Mouse (Mus musculus) layer of hippocampus, postnatal 36 days (tissue): ENCODE measurements at regions not wholly inside any gene's neighbourhood (a gene's known extent, or its start where the extent isn't known, plus 50 kb on each side); places are given as distances from the start of the nearest gene placed in this dataset.
"Not testable (repeated sequence)": the region's sequence is repeated elsewhere in the genome, so short reads cannot be mapped to it uniquely, and the experiment has no call there.

Experiments
- DNase-seq, 2 experiments: peaks; one replicate each; pipeline ENCODE4 v3.0.0; 2022

DNA sequence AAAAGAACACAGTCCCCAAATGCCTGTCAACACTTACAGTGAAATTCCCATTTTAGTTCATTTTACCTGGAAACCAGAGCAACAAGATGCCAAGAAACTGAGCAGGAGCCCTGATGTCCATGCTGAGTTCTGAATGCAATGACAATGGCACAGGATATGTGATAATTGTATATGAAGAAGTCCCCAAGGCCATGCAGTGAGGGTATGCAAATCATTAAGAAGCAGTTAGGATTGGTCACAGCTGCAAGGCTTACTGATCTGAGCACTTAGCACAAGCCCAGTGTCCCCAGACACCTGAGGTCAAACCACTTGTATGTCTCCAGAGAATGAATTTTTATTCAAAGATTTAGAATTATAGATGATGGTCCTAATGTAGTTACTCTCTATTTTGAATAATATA lies 419.0 kb upstream of the Tacstd2 start:
- not testable (repeated sequence) for DNase-seq

- DNase-seq: not testable (repeated sequence)
Observed at GRCm38 (mm10) chr6:67931499-67931898, 395.9 kb upstream of the Tacstd2 start.

GRCm38 (mm10) chr6:67922537-67922936 lies 386.9 kb upstream of the Tacstd2 start:
- DNase-seq: no peak

- no peak for DNase-seq
Observed at GRCm38 (mm10) chr6:67913903-67914302, 378.3 kb upstream of the Tacstd2 start.

GRCm38 (mm10) chr6:67913309-67913708 lies 377.7 kb upstream of the Tacstd2 start:
- DNase-seq: no peak

GRCm38 (mm10) chr6:67896495-67896894 lies 360.9 kb upstream of the Tacstd2 start:
- no peak for DNase-seq

GRCm38 (mm10) chr6:67895858-67896257 lies 360.3 kb upstream of the Tacstd2 start:
- DNase-seq: no peak

DNA sequence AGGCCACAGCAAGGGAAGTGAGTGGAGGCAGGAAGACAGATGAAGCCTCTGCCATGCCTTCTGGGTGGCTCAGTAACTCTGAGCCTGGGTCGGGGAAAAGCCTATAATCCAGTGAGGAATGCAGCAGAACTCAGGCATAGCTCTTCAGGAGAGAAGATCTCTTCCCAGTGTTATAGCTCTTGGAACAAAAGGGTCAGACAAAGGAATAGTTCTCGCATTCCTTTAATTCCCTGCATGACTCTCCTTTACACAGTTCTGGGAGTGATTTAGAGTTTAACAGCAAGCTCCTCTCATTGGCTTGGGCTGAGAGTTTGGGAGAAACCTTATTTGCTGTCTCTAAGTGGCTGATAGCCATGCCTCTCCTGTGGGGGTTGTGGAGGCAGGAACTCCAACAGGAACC lies 352.0 kb upstream of the Tacstd2 start:
- no peak for DNase-seq

GRCm38 (mm10) chr6:67884893-67885292 lies 349.3 kb upstream of the Tacstd2 start:
- DNase-seq: no peak

- not testable (repeated sequence) for DNase-seq
Observed at GRCm38 (mm10) chr6:67881476-67881875, 345.9 kb upstream of the Tacstd2 start.

GRCm38 (mm10) chr6:67857945-67858344 lies 322.3 kb upstream of the Tacstd2 start:
- not testable (repeated sequence) for DNase-seq

DNA sequence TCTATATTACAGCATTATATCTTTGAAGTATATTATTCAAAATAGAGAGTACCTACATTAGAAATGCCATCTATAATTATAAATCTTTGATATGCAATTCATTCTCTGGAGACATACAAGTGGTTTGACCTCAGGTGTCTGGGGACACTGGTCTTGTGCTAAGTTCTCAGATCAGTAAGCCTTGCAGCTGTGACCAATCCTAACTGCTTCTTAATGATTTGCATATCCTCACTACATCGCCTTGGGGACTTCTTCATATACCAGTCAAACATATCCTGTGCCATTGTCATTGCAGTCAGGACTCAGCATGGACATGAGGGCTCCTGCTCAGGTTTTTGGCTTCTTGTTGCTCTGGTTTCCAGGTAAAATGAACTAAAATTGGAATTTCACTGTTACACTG lies 303.9 kb upstream of the Tacstd2 start:
- not testable (repeated sequence) for DNase-seq

GRCm38 (mm10) chr6:67812478-67812877 lies 276.9 kb upstream of the Tacstd2 start:
- DNase-seq: not testable (repeated sequence)

- DNase-seq: no peak
Observed at GRCm38 (mm10) chr6:67791393-67791792, 255.8 kb upstream of the Tacstd2 start.

DNA sequence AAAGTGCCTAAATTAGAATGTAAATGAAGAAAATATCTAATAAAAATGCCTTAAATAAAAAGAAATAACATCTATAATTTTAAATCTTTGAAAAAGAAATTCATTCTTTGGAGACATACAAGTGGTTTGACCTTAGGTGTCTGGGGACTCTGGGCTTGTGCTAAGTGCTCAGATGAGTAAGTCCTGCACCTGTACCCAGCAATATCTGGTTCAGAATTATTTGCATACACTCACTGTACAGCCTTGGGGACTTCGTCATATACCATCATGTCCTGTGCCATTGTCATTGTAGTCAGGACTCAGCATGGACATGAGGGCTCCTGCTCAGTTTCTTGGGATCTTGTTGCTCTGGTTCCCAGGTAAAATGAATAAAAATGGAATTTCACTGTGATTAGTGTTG lies 255.1 kb upstream of the Tacstd2 start:
- no peak for DNase-seq

DNA sequence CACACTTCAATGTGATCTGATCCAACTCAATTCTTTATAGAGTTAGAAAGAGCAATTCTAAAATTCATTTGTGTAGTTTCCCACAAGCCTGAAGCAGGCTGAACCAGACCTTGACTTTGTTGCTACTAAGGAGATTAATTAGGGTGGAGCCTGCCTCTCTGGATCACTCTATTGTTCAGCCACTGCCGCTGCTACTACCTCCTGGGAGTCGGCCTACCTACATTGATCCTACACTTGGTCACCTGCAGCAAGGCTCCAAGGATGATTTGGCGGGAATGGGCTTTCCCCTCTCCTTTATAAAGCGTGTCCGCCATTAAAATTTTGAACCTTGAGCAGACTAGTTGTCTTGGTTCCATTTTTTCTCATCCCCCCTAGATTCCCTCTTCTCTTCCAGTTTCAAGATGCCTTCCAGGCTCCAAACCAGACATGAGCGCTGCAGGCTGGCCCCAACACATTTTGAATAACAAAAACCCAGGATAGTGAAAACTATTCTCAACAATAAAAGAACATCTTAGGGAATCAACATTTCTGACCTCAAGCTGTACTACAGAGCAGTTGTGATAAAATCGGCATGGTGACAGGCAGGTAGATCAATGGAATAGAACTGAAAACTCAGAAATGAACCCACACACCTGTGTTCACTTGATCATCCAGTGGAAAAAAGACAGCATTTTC lies 251.6 kb upstream of the Tacstd2 start:
- DNase-seq: no peak

GRCm38 (mm10) chr6:67778883-67779282 lies 243.3 kb upstream of the Tacstd2 start:
- DNase-seq: no peak

GRCm38 (mm10) chr6:67754102-67754501 lies 218.5 kb upstream of the Tacstd2 start:
- not testable (repeated sequence) for DNase-seq

- no peak for DNase-seq
Observed at GRCm38 (mm10) chr6:67725611-67726010, 190.0 kb upstream of the Tacstd2 start.

DNA sequence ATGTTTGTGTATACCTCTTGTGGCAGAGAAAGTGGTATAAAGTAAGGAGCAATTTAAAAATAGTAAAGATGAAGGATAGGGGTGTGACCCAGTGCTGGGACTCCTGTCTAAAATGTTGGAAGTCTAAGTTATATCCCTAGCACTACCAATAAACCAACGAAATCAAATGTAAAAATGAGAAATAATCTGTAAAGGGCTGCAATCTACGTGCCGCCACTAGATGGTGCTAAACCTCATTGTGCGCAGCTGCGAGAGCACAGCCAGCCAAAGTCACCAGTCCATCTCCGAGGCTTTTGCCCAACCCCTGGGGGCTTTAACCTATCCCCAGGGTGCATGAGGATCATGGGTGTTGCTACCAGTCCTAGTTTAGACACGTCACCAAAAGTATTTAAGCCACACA lies 163.4 kb upstream of the Tacstd2 start:
- DNase-seq: not testable (repeated sequence)

- DNase-seq: not testable (repeated sequence)
Observed at GRCm38 (mm10) chr6:67690997-67691396, 155.4 kb upstream of the Tacstd2 start.

GRCm38 (mm10) chr6:67683105-67683504 lies 147.5 kb upstream of the Tacstd2 start:
- not testable (repeated sequence) for DNase-seq

GRCm38 (mm10) chr6:67681641-67682040 lies 146.0 kb upstream of the Tacstd2 start:
- not testable (repeated sequence) for DNase-seq

GRCm38 (mm10) chr6:67679106-67679505 lies 143.5 kb upstream of the Tacstd2 start:
- not testable (repeated sequence) for DNase-seq

DNA sequence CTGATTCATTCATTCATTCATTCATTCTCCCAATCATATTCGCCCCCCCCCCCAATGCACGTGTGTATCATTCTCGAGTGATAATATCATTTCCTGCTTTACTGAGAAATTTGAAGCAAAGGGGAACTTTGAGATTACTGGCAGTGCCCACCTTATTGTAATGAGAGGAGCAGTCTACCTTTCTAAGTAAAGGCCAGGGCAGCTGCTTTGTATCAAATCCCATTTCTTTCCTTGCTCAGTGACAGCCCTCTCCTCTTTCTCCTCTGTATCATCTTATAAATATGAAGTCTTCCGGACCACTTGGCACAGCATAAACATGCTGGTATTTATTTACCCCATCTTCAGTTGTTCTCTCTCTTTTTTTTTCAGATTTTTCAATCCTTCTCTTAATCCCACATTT lies 139.1 kb upstream of the Tacstd2 start:
- not testable (repeated sequence) for DNase-seq
